Mouse (Mus musculus) midbrain, embryonic 16.5 days (tissue): Measurements from ENCODE around the gene Rhox4b. TPM values are rescaled to one million over a fixed set of nuclear protein-coding genes. Genes with fewer than 3 reads are reported as not detected.
"Not testable (repeated sequence)": the region's sequence is repeated elsewhere in the genome, so short reads cannot be mapped to it uniquely, and the experiment has no call there.

Source experiments
- ATAC-seq: fragments of 200-750 bp; cut with Nextera tagmentation; 2 replicates; pipeline ENCODE4 v1.8.0; 2017; ENCODE audit warnings: moderate TSS enrichment
- H3K27ac ChIP-seq: fragments of 300-500 bp; sonication (generic); 2 replicates; pipeline ENCODE4 v1.5.1; 2014; ENCODE audit warnings: mild to moderate bottlenecking, low read length, mixed read lengths
- H3K27me3 ChIP-seq: fragments of 300-500 bp; sonication (generic); 2 replicates; pipeline ENCODE4 v1.6.1; 2014; ENCODE audit warnings: low read depth, low read length, mixed read lengths; ENCODE audit not compliant: control insufficient read depth, insufficient read depth
- H3K36me3 ChIP-seq: fragments of 300-500 bp; sonication (generic); 2 replicates; pipeline ENCODE4 v1.6.1; 2014; ENCODE audit warnings: mild to moderate bottlenecking, low read length, moderate library complexity, mixed read lengths; ENCODE audit not compliant: control insufficient read depth, insufficient read depth
- H3K4me1 ChIP-seq: fragments of 300-500 bp; sonication (generic); 2 replicates; pipeline ENCODE4 v1.6.1; 2014; ENCODE audit warnings: mild to moderate bottlenecking, low read length, mixed read lengths; ENCODE audit not compliant: control insufficient read depth, insufficient read depth
- H3K4me2 ChIP-seq: fragments of 300-500 bp; sonication (generic); 2 replicates; pipeline ENCODE4 v1.6.1; 2014; ENCODE audit warnings: mild to moderate bottlenecking, low read length, mixed read lengths
- H3K4me3 ChIP-seq: fragments of 300-500 bp; sonication (generic); 2 replicates; pipeline ENCODE4 v1.5.1; 2014; ENCODE audit warnings: low read depth, mild to moderate bottlenecking, low read length, moderate library complexity, mixed read lengths
- H3K9ac ChIP-seq: fragments of 300-500 bp; sonication (generic); 2 replicates; pipeline ENCODE4 v1.6.1; 2014; ENCODE audit warnings: low read depth, low read length, mixed read lengths
- H3K9me3 ChIP-seq: fragments of 300-500 bp; sonication (generic); replicated peaks from 2 replicates; pipeline ENCODE4 v1.6.1; 2014; ENCODE audit warnings: mild to moderate bottlenecking, low read length, mixed read lengths; ENCODE audit not compliant: control insufficient read depth, poor library complexity, severe bottlenecking
- WGBS: fragments of 180-500 bp; shearing (Covaris S2); extraction: QIAGEN DNeasy Blood & Tissue Kit; methylation state at CpG from one replicate; pipeline ENCODE4 v1.1.7; 2014; 5-methylcytosine and 5-hydroxymethylcytosine counted together
- polyA plus RNA-seq: library from polyadenylated mRNA; unstranded; fragments of >200 nt; fragmentation: Nextera tagmentation; extraction: Ambion mirVana; gene quantifications from 2 replicates; pipeline ENCODE4 v1.2.1, GENCODE M21; 2015

The Rhox4b gene
- polyA plus RNA-seq: not detected in 2 replicates

DNA sequence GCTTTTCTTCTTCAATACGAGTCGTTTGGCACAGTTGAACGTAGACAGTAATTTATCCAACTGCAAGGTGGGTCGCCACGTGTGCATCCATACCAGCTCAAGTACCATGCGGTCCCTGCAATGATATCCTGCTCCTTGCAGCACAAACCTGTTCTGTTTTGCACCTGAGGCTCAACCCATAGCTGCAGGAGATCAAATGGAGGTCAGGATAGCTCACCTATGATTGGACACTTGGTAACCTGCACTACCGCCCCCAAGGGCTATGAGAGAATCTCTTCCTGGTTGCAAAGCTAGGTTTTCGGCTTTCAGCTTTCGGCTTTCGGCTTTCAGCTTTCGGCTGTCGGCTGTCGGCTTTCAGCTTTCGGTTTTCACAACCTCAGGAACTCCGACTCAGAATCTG, at the start of gene Rhox4b:
Gene Rhox4b (plus strand): TSS at position 301 of the 400 bp plus-strand sequence.
- WGBS: 91% methylated on average over 14 of the region's 15 CpGs
- not testable (repeated sequence) for H3K9ac ChIP-seq

DNA sequence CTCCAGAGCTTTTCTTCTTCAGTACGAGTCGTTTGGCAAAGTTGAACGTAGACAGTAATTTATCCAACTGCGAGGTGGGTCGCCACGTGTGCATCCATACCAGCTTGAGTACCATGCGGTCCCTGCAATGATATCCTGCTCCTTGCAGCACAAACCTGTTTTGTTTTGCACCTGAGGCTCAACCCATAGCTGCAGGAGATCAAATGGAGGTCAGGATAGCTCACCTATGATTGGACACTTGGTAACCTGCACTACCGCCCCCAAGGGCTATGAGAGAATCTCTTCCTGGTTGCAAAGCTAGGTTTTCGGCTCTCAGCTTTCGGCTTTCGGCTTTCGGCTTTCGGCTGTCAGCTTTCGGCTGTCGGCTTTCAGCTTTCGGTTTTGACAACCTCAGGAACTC, 41.7 kb upstream of the Rhox4b start, which contains the start of gene Rhox4a2:
Gene Rhox4a2 (plus strand): TSS at position 301 of the 400 bp plus-strand sequence.
- H3K4me3 ChIP-seq, H3K4me2 ChIP-seq, H3K27me3 ChIP-seq, H3K27ac ChIP-seq, ATAC-seq, H3K36me3 ChIP-seq, H3K4me1 ChIP-seq, H3K9me3 ChIP-seq, H3K9ac ChIP-seq: not testable (repeated sequence)
- WGBS: 96% methylated on average over 7 of the region's 16 CpGs

More for the DNA sequence above, at the start of gene Rhox4b:
- H3K9me3 ChIP-seq, H3K36me3 ChIP-seq, H3K4me3 ChIP-seq, H3K4me2 ChIP-seq, H3K4me1 ChIP-seq, H3K27ac ChIP-seq, ATAC-seq, H3K27me3 ChIP-seq: not testable (repeated sequence)

DNA sequence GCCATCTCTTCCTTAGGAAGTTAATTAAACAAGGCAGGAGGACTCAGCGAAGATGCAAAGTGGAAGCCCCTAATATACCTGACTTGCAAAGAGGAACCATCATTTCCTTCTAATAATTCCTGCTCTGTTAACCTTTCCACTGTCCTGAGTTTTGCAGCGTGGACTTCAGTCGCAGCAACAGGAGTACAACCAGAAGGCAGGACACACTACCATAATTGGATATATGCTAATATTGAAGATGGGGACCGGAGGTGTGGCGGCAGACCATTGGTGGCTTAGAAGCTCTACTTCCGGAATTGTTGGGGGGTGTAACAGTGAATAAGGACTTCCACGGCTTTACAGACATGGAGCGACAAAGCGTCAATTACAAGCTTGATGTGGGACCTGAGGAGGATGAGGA, 20.5 kb upstream of the Rhox4b start, which contains the start of gene Rhox2b:
Gene Rhox2b (plus strand): TSS at position 301 of the 400 bp plus-strand sequence.
- not testable (repeated sequence) for H3K4me1 ChIP-seq, H3K36me3 ChIP-seq, H3K27ac ChIP-seq, H3K9ac ChIP-seq, H3K9me3 ChIP-seq, H3K4me2 ChIP-seq, H3K4me3 ChIP-seq, ATAC-seq, H3K27me3 ChIP-seq
- no CpG with 5 or more reads among the region's 9 CpGs for WGBS

DNA sequence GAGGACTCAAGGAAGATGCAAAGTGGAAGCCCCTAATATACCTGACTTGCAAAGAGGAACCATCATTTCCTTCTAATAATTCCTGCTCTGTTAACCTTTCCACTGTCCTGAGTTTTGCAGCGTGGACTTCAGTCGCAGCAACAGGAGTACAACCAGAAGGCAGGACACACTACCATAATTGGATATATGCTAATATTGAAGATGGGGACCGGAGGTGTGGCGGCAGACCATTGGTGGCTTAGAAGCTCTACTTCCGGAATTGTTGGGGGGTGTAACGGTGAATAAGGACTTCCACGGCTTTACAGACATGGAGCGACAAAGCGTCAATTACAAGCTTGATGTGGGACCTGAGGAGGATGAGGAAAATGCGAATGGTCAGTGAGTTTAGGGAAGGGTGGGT, 21.1 kb downstream of the Rhox4b start, which contains the start of gene Rhox2c:
Gene Rhox2c (plus strand): TSS at position 301 of the 400 bp plus-strand sequence.
- not testable (repeated sequence) for H3K36me3 ChIP-seq, ATAC-seq, H3K9me3 ChIP-seq, H3K4me2 ChIP-seq, H3K27me3 ChIP-seq, H3K27ac ChIP-seq, H3K4me3 ChIP-seq, H3K9ac ChIP-seq, H3K4me1 ChIP-seq
- WGBS: 97% methylated on average over 5 of the region's 10 CpGs

DNA sequence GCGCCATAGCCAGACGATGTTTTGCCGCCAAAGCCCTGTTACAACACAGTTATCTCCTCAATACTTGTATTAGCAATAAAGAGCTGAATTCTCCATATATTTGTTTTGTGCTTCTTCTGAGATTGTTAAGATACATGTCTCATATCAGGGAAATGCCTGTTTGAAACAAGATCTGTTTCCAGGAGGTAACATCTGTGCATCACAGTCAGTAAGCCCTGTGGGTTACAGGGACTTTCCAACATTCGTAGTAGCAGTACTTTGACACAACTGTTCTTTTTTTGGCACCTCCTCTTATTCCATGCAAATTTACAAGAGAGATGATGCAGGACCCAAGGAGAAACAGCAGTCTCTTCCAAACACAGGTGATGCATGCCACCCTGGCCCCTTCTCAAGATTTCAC, 26.0 kb downstream of the Rhox4b start, which contains the start of gene Rhox3c:
Gene Rhox3c (plus strand): TSS at position 301 of the 400 bp plus-strand sequence.
- not testable (repeated sequence) for H3K4me2 ChIP-seq, ATAC-seq, H3K9ac ChIP-seq, H3K4me1 ChIP-seq, H3K9me3 ChIP-seq, H3K36me3 ChIP-seq, H3K27ac ChIP-seq, H3K4me3 ChIP-seq, H3K27me3 ChIP-seq
- 95% methylated on average over 3 of the region's 4 CpGs for WGBS

DNA sequence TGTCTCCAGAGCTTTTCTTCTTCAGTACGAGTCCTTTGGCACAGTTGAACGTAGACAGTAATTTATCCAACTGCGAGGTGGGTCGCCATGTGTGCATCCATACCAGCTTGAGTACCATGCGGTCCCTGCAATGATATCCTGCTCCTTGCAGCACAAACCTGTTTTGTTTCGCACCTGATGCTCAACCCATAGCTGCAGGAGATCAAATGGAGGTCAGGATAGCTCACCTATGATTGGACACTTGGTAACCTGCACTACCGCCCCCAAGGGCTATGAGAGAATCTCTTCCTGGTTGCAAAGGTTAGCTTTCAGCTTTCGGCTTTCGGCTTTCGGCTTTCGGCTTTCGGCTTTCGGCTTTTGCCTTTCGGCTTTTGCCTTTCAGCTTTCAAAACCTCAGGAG, 47.7 kb downstream of the Rhox4b start, which contains the start of gene Rhox4c:
Gene Rhox4c (plus strand): TSS at position 301 of the 400 bp plus-strand sequence.
- 97% methylated on average over 14 of the region's 14 CpGs for WGBS
- H3K36me3 ChIP-seq, H3K9ac ChIP-seq, ATAC-seq, H3K9me3 ChIP-seq, H3K27ac ChIP-seq, H3K4me3 ChIP-seq, H3K27me3 ChIP-seq, H3K4me1 ChIP-seq, H3K4me2 ChIP-seq: not testable (repeated sequence)

Other genes with a start within 250 kb of the Rhox4b start
- gene Ndufa1, start 241.3 kb upstream of the Rhox4b start, polyA plus RNA-seq: 605 and 635 TPM in 2 replicates
- 20.8 and 23.2 TPM in 2 replicates for gene Rnf113a1, start 241.2 kb upstream of the Rhox4b start, polyA plus RNA-seq
- gene Gm9, start 221.5 kb upstream of the Rhox4b start, polyA plus RNA-seq: not detected in 2 replicates
- not detected in 2 replicates for gene Rhox1, start 210.2 kb upstream of the Rhox4b start, polyA plus RNA-seq
- not detected in 2 replicates for gene Rhox2a, start 187.5 kb upstream of the Rhox4b start, polyA plus RNA-seq
- not detected in 2 replicates for gene Rhox3a, start 182.6 kb upstream of the Rhox4b start, polyA plus RNA-seq
- not detected in 2 replicates for gene Rhox4a, start 167.2 kb upstream of the Rhox4b start, polyA plus RNA-seq
- gene Rhox3a2, start 52.5 kb upstream of the Rhox4b start, polyA plus RNA-seq: not detected in 2 replicates
- not detected in 2 replicates for gene Rhox4a2, start 41.6 kb upstream of the Rhox4b start, polyA plus RNA-seq
- gene Rhox2b, start 20.4 kb upstream of the Rhox4b start, polyA plus RNA-seq: not detected in 2 replicates
- gene Rhox2c, start 21.2 kb downstream of the Rhox4b start, polyA plus RNA-seq: not detected in 2 replicates
- not detected in 2 replicates for gene Rhox3c, start 26.1 kb downstream of the Rhox4b start, polyA plus RNA-seq
- not detected in 2 replicates for gene Rhox4c, start 47.8 kb downstream of the Rhox4b start, polyA plus RNA-seq
- gene Rhox2d, start 60.9 kb downstream of the Rhox4b start, polyA plus RNA-seq: not detected in 2 replicates
- gene Rhox4d, start 81.9 kb downstream of the Rhox4b start, polyA plus RNA-seq: not detected in 2 replicates
- gene Rhox2e, start 98.0 kb downstream of the Rhox4b start, polyA plus RNA-seq: not detected in 2 replicates
- not detected in 2 replicates for gene Rhox3e, start 109.5 kb downstream of the Rhox4b start, polyA plus RNA-seq
- gene Rhox4e, start 124.9 kb downstream of the Rhox4b start, polyA plus RNA-seq: not detected in 2 replicates
- not detected in 2 replicates for gene Rhox2f, start 138.9 kb downstream of the Rhox4b start, polyA plus RNA-seq
- not detected in 2 replicates for gene Rhox3f, start 148.5 kb downstream of the Rhox4b start, polyA plus RNA-seq
- gene Rhox4f, start 175.2 kb downstream of the Rhox4b start, polyA plus RNA-seq: not detected in 2 replicates
- gene Rhox3g, start 196.1 kb downstream of the Rhox4b start, polyA plus RNA-seq: not detected in 2 replicates
- gene Rhox2g, start 211.0 kb downstream of the Rhox4b start, polyA plus RNA-seq: not detected in 2 replicates
- gene Rhox4g, start 218.8 kb downstream of the Rhox4b start, polyA plus RNA-seq: not detected in 2 replicates
- gene Rhox3h, start 236.3 kb downstream of the Rhox4b start, polyA plus RNA-seq: not detected in 2 replicates
- not detected in 2 replicates for gene Rhox2h, start 240.8 kb downstream of the Rhox4b start, polyA plus RNA-seq